Mouse (Mus musculus) E14TG2a.4 (cell line): ENCODE data around the gene Dclre1b.

ENCODE experiments used
- CTCF ChIP-seq: conservative IDR thresholded peaks from 2 replicates; pipeline ENCODE4 v1.5.1; 2014; ENCODE audit warnings: low read length
- NANOG ChIP-seq: IDR thresholded peaks from 2 replicates; pipeline ENCODE4 v1.6.1; 2014; ENCODE audit warnings: borderline replicate concordance, low read length, mixed read lengths
- POU5F1 ChIP-seq: IDR thresholded peaks from 2 replicates; pipeline ENCODE4 v1.6.1; 2014; ENCODE audit warnings: low read length, borderline replicate concordance

DNA sequence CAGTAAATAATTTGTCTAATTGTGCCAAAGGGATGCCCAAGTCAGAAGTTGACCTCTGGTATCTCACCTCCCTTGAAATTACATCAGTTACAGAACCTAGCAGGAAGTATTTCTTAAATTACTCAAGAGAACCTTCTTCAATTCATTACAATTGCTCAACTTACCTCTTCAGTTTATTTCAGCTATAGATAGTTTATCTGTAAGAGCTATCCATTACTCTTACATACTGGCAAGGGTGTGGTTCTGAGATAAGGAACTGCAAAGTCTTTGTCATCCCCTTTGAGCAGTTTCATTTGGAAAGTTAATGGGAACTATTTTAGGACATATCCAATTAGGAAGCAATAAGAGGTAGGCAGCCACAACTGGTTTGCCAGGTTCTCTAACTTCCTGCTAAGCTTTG lies 23.2 kb upstream of the Dclre1b start, which contains the start of gene Bcl2l15:
- TF ChIP-seq CTCF (no peak), POU5F1 (no peak), NANOG (no peak)
